Mouse (Mus musculus) layer of hippocampus, adult 11-12 months (tissue): ENCODE results near the gene Masp2.
A peak's percentile ranks its signal among the peaks of the same experiment; 100 is the strongest.

Source experiments
- DNase-seq: peaks from one replicate; pipeline ENCODE4 v3.0.0; 2022; ENCODE audit warnings: low spot score

Masp2 gene

DNA sequence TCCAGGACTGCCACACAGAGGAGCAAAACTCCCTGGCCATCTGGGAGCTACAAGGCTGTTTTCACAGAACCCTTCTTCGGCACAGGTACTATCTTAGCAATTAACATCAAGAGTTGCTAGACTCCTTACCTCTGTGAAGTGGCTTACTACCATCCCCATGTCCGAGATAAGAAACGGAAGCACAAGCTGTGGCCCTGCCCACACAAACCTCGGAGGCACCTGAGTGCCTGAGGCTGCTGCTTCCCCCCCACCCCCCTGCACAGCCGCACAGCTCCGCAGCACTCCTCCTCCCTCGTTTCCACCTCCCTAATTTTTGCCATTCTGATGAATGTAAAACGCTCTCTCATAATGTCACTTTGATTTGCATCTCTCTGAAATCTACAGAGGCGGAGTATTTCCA lies 35.9 kb downstream of the Masp2 start:
- no peak for DNase-seq

DNA sequence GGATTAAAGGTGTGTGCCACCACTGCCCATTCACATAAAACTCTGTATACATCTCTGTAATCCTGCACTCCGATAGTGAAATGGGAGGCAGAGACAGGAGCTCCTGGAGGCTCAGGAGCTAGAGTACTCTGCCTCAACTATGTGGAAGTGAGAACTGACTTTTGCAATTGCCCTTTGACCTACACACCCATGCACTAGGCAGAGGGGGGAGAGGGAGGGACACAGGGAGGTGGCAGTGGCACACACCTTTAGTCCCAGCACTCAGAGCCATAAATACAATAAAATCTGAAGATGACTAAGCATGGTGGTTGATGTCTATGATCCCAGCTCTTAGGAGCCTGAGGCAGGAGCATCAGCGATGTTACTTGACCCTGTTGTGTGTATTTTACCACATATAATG lies 37.1 kb downstream of the Masp2 start:
- DNase-seq, result no peak

DNA sequence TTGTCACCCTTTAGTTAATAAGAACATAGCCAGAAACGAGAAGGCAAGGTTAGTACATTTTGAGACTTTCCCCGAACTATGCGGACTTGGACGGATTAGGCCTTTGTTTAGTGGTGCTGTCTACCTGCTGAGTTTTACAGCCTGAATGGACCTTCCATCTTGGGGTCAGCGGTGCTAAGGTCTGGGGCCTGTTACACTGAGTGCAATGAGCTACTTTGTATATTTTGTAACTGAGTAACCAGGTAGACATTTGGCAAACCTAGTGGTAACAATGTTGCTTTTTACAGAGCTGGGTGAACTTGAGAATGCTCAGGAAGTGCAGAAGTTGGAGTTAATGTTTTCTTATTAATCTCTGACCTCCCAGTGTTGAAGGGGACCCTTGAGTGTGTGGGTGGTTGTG lies 38.8 kb downstream of the Masp2 start:
- no peak for DNase-seq

DNA sequence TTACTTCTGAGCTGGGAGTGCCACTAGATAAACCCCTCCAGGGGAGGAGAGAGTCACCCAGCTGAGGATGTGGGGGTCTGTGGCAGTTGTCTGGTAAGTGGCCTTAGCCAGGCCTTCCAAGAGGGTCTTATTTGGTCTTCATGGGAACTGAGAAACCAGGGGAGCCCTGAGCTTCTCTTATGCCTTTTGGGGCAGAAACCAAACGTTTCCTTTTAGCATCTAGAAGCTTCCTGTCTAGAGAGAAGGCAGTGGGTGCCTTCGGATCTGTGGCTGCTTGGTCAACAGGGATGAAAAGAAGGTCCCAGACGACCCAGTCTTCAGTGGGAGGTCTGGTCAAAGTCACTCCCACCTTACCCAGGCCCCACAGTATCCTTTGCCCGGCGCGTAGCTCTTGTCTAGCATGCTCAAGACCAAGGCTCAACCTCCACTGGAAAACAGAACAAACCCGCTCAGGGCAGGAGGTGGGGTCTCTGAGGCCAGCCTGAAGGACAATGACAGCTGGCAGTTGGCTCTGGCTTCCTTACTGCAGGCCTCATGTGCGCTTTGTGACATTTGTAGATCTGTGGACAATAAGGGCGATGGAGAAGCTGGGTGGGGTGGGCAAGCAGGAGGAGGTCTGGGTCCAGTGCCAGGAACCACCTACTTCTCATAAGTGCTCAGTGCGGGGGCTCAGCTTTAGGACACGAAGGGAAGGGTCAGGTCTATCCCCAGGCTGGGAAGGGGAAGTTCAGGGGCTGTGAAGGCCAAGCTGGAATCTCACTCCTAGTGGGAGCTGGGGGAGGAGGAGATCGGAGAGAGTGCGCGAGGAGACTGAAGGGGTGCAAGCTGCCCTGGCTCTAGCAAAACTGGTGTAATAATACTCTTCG lies 41.2 kb downstream of the Masp2 start, which contains the start of gene Gm572:
Gene Gm572 (plus strand): TSS at position 27 of the 866 bp plus-strand sequence.
- no peak for DNase-seq

DNA sequence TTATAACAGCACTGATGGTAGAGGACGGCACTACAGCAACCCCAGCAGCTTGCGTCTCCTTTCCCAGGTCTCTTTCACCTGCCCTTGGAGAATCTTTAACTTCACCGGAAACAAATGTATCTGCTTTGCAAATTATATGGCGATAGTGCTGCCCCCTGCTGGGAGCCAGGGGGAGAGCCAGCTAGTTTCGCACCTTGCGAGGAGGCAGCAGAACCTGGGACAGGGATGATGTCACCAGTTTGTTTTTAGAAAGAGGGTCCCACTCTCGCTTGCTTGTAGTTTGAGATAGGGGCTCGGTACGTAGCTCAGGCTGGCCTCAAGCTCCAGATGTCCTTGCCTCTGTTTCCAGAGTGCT lies 41.8 kb downstream of the Masp2 start:
- DNase-seq, result peak; percentile 59

DNA sequence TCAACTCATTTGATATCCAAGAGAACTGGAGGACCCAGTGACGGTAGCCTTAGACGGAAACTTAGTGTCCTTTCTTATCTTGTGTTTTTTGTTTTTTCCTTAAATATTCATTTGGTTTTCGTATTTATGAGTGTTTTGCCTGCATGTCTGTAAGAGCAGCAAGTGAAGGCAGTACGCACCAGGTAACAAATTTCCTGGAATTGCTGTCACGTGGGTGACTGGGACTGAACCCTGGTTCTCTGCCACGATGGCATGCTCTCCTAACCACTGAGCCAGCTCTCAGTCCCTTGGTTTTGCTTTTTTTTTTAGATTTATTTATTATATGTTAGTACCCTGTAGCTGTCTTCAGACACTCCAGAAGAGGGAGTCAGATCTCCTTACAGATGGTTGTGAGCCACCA lies 42.6 kb downstream of the Masp2 start:
- no peak for DNase-seq

DNA sequence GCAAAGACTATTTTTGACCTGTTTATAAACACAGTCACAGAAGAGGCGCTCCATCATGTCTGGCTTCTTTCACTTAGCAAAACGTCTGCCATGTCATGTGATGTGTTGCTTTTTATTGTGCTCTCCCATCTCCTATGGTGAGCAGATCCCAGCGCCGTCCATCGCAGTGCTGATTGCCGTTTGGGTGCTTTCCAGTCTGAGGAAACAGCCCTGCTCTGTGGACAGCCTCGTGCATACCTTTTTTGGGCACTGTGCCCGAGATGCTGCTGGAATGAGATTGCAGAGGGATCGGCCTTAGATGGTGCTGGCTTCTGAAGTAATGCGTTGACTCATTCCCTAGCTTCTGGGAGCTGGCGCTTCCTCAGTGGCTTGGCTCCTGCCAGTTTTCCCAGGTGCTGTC lies 44.3 kb downstream of the Masp2 start:
- no peak for DNase-seq

DNA sequence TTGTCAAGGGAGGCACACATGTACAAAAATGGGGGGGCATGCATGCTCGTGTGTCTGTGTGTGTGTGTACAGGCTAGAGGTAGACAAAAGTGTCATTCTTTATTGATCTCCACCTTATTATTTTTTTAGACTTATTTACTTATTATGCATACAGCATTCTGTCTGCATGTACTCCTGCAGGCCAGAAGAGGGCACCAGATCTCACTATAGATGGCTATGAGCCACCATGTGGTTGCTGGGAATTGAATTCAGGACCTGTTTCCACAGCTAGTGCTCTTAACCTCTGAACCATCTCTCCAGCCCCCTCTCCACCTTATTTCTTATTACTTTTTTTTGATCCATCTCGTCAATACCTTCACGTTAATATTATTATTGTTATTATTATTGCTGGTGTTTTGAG lies 47.0 kb downstream of the Masp2 start:
- DNase-seq, result no peak

DNA sequence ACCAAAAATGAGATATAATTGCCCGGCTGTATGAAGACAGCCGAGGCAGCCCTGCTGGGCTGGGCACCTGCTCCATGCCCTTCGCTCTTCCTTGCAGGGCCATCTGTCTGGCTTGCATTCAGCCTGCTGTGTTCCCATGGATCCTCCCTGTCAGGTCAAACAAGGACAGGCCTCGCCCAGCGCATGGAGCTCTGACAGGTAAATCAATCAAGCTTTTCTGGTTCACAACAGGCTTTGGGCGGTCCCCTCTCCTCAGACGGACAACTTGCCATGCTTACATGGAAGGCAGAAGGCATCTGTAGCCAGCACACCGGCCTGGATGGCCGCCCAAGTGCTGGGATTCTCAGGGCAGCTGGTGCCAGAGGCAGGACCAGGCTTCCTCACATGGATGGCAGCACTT lies 48.7 kb downstream of the Masp2 start:
- no peak for DNase-seq

DNA sequence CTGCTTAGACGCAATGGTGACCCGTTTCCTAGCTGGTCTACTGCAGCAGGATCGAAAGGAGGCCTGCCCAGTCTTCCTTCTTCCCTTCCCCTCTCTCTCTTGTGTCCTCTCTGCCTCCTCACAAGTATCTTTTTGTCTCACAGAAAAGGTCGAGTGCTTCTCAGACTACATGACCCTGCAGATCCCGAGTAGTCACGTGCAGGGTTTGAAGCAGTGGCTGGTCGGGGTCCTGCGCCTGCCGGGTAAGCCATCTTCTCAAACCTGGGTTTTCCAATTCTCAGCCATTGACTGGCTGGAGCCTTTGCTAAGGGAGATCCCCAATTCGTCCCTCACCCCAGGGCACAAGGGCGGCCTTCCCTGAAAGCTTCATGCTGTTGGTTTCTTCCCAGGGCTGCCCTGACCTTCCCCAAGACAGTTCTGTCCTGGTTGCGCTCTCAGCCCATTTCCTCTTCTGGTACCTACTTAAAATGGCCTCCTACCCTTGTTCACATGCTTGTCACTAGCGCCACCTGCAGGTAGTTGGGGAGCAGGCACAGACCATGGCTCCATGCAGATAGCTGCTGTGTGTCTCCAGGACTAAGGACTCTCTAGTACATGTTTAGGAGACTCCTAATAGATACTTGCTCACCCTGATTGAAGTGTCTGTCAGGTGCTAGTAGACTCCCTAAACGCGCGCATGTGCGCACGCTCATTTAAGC lies 52.5 kb downstream of the Masp2 start:
- peak; percentile 43 for DNase-seq

DNA sequence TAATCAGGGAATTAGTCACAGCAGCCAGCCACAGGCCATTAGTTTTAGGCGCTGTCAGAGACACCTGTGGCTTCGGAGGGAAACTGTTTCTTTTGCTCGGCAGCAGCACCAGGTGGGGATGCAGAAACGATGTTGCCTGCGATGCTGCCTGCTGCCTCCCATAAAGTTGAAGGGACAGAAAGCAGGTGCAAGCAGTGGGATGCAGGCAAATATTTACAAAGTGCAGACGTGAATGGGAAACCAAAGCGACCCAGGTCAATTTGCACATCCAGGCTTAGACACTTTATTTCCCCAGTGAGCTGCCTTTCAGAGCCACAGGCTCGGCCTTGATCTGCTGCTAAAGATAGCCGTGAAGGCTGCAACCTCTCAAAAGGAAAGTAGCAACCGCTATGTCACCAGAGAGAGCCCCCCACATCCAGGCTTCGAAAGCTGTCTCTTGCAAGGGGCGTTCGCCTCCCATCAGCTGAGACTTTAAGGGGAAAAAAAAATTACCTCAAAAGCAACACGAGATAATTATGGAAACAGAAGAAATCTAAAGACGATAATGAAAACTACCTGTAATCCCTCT lies 54.4 kb downstream of the Masp2 start:
- DNase-seq, result no peak

DNA sequence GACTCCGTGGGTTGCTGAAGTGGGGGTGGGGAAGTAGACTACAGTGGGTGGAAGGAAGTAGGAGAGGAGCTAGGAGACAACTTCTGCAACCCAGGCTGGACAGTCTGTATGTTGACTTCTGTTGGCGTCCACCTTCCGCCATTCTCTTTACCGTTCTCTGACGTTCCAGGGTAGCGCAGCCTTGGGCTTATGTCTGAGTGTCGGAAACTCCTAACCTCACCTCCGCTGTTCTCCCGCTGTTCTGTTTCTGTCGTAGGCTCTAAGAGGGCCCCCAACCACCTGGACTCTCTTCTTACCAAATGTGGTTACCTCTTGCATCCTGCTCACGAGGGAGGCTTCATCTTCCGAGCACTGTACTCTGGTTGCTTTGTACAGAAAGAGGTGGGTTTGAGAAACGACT lies 55.4 kb downstream of the Masp2 start:
- no peak for DNase-seq

DNA sequence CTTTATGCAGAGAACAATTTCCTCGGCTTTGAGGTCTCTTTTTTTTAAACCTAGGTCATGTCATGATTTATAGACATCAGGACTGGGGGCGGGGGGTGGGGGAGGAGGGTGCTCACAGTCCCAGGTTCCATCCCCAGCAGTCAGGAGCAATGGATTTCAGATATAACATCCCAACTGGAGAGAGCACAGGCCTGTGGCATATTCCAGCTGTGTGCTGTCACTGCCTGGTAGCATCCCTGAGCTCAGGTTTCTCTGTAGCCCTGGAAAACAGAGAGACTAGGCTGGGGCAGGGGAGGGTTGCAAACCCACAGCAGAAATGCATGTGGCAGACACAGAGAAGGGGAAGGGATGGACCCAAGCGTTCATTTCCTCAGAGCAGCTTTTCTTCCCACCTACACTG lies 57.8 kb downstream of the Masp2 start:
- DNase-seq, result no peak

DNA sequence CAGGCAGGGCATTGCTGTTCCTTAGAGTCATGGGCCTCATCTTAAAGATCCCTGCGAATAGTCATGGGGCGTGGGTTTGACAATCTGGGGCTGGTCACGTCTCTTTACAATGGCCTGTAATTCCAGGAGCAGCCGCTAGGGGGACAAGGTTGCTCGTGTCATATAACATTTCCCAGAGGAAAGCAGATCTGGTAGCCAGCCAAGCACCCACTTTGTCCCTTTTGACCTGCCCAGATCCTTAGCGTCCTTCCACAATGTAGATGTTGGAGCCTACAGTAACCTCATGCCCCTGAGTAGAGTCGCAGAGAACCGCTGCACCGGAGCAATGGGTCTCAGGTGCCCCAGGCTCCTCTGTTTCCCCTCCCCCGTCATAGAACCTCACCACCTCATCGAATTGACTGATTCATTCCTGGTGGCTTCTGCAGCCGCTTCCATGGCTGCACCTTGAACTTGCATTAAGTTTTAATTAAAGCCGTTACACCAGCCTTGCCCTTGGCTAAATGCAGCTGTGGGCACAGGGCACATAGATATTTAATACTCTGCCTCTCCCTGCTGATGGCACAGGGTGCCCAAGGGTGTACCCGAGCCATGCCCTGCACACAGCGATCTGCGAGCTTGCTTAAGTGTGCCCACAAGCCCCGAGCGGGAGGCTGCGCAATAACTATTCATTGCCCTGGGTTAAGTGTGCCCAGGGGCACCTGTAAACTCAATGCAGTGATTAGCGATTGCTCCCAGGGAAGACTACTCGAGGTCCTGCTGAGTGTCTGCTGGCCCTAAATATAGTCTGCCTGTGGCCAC lies 60.0 kb downstream of the Masp2 start:
- peak; percentile 71 for DNase-seq

DNA sequence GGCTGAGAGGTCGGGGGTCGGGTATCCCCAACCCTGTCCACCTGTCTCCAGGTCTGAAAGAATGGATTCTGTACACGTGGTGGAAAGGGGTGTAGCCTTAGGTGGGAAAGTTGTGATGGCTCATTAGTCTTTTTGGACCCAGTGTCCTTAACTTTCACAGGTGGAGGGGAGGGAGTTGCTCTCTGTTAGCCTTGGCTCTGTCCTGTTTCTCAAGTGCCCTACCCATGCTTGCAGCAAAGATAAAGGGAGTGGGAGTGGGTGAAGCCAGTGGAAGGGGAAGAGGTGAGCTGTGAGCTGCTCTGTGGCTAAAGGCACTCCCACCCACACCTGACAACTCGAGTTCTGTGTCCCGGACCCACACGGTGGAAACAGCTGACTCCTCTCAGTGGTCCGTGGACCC lies 61.0 kb downstream of the Masp2 start:
- no peak for DNase-seq

DNA sequence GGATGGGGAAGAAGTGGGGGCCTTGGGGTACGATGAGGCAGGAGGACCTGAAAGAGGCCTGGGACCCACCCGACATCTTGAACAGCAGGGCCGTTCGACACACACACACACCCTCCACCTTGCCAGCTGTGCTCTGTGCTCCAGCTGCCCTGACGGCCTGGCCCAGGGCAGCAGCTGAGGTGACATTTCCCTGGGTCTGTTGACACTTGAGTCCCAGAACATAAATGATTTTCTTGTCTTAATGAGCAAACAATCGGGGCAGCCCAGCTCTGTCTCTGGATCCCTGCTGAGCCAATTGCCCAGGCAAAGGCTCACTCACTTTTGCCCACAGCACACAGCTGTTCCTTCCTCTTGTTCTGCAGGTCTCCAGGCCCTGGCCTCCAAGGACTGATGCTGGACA lies 61.7 kb downstream of the Masp2 start:
- DNase-seq, result no peak
